Mouse (Mus musculus): ENCODE measurements around the gene Spout1. TPM values are rescaled to one million over a fixed set of nuclear protein-coding genes. Genes with fewer than 3 reads are reported as not detected.

Spout1 gene
- polyA plus RNA-seq, 1 experiment, result 28.7 TPM

DNA sequence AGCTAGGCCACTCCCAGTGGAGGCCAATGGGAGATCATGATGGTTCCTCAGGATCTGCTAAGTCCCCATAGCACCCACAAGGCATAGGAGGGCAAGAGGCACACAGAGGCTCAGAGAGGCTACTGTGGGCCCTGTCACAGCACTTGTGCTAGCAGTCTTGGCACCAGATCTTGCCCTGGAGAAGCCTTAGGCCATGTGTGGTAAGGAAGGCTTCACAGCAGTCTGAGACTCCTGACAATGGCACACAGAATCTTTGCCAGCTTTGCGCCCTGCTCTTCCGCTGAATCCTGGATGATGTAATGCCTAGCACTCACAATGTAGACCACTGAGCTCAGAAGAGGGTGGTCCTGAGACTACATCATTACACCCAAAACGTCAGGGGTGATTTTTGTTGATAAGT, 16.4 kb upstream of the Spout1 start:
- no peak for TF ChIP-seq MYOD1 (IDR thresholded peaks at IDR 0.05; ENCODE audit: control insufficient read depth in 1 of 3, insufficient read length in 2 of 3, low read depth in 2 of 3)
- no peak for TF ChIP-seq TCF12 (IDR thresholded peaks at IDR 0.05; ENCODE audit: insufficient read depth, poor library complexity, severe bottlenecking)
- no peak for TF ChIP-seq USF1 (IDR thresholded peaks at IDR 0.05; ENCODE audit: low read depth)
- TF ChIP-seq REST (IDR thresholded peaks at IDR 0.05; ENCODE audit: insufficient read depth, insufficient read length), result no peak
- no peak for TF ChIP-seq MYOG (IDR thresholded peaks at IDR 0.05; ENCODE audit: control insufficient read depth in 1 of 3, insufficient read depth in 1 of 3, insufficient read length in 2 of 3, low read depth in 2 of 3)
- no peak for TF ChIP-seq CEBPB (IDR thresholded peaks at IDR 0.05; ENCODE audit: insufficient read depth, poor library complexity, severe bottlenecking)
- no peak for TF ChIP-seq MAX (IDR thresholded peaks at IDR 0.05; ENCODE audit: low read depth)
- no peak for TF ChIP-seq E2F4 (IDR thresholded peaks at IDR 0.05; ENCODE audit: insufficient read depth)
- TF ChIP-seq SRF (IDR thresholded peaks at IDR 0.05; ENCODE audit: control insufficient read depth, insufficient read length, low read depth), result no peak
- no peak for TF ChIP-seq POLR2A (IDR thresholded peaks at IDR 0.05; ENCODE audit: insufficient read length, low read depth)
- TF ChIP-seq POLR2AphosphoS2 (IDR thresholded peaks at IDR 0.05; ENCODE audit: insufficient read length, low read depth), result no peak
- no peak for TF ChIP-seq TCF3 (IDR thresholded peaks at IDR 0.05; ENCODE audit: insufficient read length, low read depth)
- H3K79me2 ChIP-seq (ENCODE audit: control insufficient read depth, insufficient read depth), result no peaks in the 10 kb centered on the region
- H3K27me3 ChIP-seq (ENCODE audit: control insufficient read depth, insufficient read depth, insufficient read length), result no peaks in the 10 kb centered on the region
- H3ac ChIP-seq (ENCODE audit: control insufficient read depth, insufficient read length), result no peak overlapping the region
- H3K4me3 ChIP-seq, result no peak overlapping the region
- H3K36me3 ChIP-seq (ENCODE audit: control insufficient read depth, insufficient read depth), result no peaks in the 10 kb centered on the region
- H3K4me2 ChIP-seq (ENCODE audit: low read depth), result no peak overlapping the region

DNA sequence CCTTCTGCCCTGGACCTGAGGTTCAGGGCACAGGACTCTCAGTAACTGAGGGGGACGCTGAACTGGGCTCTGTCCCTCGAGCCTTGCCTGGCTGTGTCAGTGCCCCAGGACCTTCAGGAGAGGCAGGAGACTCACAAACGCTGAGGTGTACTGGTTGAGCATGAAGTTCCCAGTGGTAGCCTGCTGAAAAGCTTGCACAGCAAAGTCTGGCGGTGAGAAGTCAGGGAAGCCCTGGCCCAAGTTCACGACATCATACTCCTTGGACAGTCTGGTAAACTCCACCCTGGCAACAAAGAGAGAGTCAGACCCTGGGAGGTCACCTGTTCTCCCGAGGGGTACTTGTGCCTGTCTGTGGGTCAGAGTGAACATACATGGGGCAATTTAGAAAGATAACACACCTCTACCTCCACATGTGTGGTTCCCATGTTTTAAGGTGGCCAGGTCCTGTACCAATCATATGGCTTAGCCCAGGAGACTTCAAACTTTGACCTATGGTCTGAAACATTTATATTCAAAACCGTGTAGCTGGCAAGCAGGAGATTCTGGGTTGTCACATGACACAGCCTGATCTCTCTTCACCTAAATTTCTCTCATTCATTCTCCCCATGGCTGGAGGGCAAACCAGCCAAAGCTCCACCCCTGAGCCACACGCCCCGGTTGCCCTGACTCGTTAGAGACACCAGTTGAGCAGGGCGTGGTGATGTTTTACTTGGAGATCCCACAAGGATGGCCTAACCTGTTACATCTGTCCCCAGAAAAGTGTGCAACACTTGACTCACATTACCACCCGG, 13.7 kb upstream of the Spout1 start:
- H3K4me2 ChIP-seq (ENCODE audit: low read depth), result no peak overlapping the region
- H3ac ChIP-seq (ENCODE audit: control insufficient read depth, insufficient read length), result no peak overlapping the region
- TF ChIP-seq TCF3 (IDR thresholded peaks at IDR 0.05; ENCODE audit: insufficient read length, low read depth), result no peak
- TF ChIP-seq CEBPB (IDR thresholded peaks at IDR 0.05; ENCODE audit: insufficient read depth, poor library complexity, severe bottlenecking), result no peak
- no peak for TF ChIP-seq SRF (IDR thresholded peaks at IDR 0.05; ENCODE audit: control insufficient read depth, insufficient read length, low read depth)
- TF ChIP-seq POLR2A (IDR thresholded peaks at IDR 0.05; ENCODE audit: insufficient read length, low read depth), result no peak
- no peak for TF ChIP-seq MYOG (IDR thresholded peaks at IDR 0.05; ENCODE audit: control insufficient read depth in 1 of 3, insufficient read depth in 1 of 3, insufficient read length in 2 of 3, low read depth in 2 of 3)
- no peak for TF ChIP-seq TCF12 (IDR thresholded peaks at IDR 0.05; ENCODE audit: insufficient read depth, poor library complexity, severe bottlenecking)
- TF ChIP-seq MAX (IDR thresholded peaks at IDR 0.05; ENCODE audit: low read depth), result no peak
- TF ChIP-seq POLR2AphosphoS2 (IDR thresholded peaks at IDR 0.05; ENCODE audit: insufficient read length, low read depth), result no peak
- TF ChIP-seq REST (IDR thresholded peaks at IDR 0.05; ENCODE audit: insufficient read depth, insufficient read length), result no peak
- no peak for TF ChIP-seq MYOD1 (IDR thresholded peaks at IDR 0.05; ENCODE audit: control insufficient read depth in 1 of 3, insufficient read length in 2 of 3, low read depth in 2 of 3)
- TF ChIP-seq USF1 (IDR thresholded peaks at IDR 0.05; ENCODE audit: low read depth), result no peak
- no peak for TF ChIP-seq E2F4 (IDR thresholded peaks at IDR 0.05; ENCODE audit: insufficient read depth)
- no peaks in the 10 kb centered on the region for H3K27me3 ChIP-seq (ENCODE audit: control insufficient read depth, insufficient read depth, insufficient read length)
- H3K79me2 ChIP-seq (ENCODE audit: control insufficient read depth, insufficient read depth), result no peaks in the 10 kb centered on the region
- H3K36me3 ChIP-seq (ENCODE audit: control insufficient read depth, insufficient read depth), result no peaks in the 10 kb centered on the region
- H3K4me3 ChIP-seq, result no peak overlapping the region

DNA sequence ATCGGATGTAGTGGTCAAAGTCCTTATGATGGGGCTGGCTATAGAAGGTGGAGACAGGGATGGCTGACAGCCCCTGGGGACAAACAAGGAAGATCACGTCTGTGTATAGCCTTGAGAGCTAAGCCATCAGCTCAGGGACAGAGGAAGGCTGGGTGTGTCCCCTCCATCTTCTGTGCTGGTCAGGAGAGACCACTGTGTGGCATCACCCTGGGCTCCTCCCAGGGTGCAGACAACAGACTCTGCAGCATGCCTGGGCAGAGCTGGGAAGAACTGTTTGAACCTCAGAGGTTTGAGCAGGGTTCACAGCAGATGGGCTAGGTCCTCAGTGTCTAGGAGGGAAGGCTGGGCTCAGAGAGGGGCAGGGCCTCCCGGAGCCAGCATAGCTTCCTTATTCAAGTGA, 7.4 kb upstream of the Spout1 start:
- Histone ChIP-seq H3ac (ENCODE audit: control insufficient read depth, insufficient read length) (no peak overlapping the region), H3K27me3 (ENCODE audit: control insufficient read depth, insufficient read depth, insufficient read length) (no peaks in the 10 kb centered on the region), H3K79me2 (ENCODE audit: control insufficient read depth, insufficient read depth) (no peaks in the 10 kb centered on the region), H3K4me3 (no peak overlapping the region), H3K36me3 (ENCODE audit: control insufficient read depth, insufficient read depth) (no peaks in the 10 kb centered on the region), H3K4me2 (ENCODE audit: low read depth) (no peak overlapping the region)
- no peak for TF ChIP-seq TCF3 (IDR thresholded peaks at IDR 0.05; ENCODE audit: insufficient read length, low read depth)
- TF ChIP-seq POLR2AphosphoS2 (IDR thresholded peaks at IDR 0.05; ENCODE audit: insufficient read length, low read depth), result no peak
- TF ChIP-seq POLR2A (IDR thresholded peaks at IDR 0.05; ENCODE audit: insufficient read length, low read depth), result no peak
- TF ChIP-seq CEBPB (IDR thresholded peaks at IDR 0.05; ENCODE audit: insufficient read depth, poor library complexity, severe bottlenecking), result no peak
- TF ChIP-seq MYOG (IDR thresholded peaks at IDR 0.05; ENCODE audit: control insufficient read depth in 1 of 3, insufficient read depth in 1 of 3, insufficient read length in 2 of 3, low read depth in 2 of 3), result no peak
- TF ChIP-seq REST (IDR thresholded peaks at IDR 0.05; ENCODE audit: insufficient read depth, insufficient read length), result no peak
- TF ChIP-seq MYOD1 (IDR thresholded peaks at IDR 0.05; ENCODE audit: control insufficient read depth in 1 of 3, insufficient read length in 2 of 3, low read depth in 2 of 3), result no peak
- no peak for TF ChIP-seq USF1 (IDR thresholded peaks at IDR 0.05; ENCODE audit: low read depth)
- no peak for TF ChIP-seq MAX (IDR thresholded peaks at IDR 0.05; ENCODE audit: low read depth)
- TF ChIP-seq TCF12 (IDR thresholded peaks at IDR 0.05; ENCODE audit: insufficient read depth, poor library complexity, severe bottlenecking), result no peak
- no peak for TF ChIP-seq SRF (IDR thresholded peaks at IDR 0.05; ENCODE audit: control insufficient read depth, insufficient read length, low read depth)
- no peak for TF ChIP-seq E2F4 (IDR thresholded peaks at IDR 0.05; ENCODE audit: insufficient read depth)

DNA sequence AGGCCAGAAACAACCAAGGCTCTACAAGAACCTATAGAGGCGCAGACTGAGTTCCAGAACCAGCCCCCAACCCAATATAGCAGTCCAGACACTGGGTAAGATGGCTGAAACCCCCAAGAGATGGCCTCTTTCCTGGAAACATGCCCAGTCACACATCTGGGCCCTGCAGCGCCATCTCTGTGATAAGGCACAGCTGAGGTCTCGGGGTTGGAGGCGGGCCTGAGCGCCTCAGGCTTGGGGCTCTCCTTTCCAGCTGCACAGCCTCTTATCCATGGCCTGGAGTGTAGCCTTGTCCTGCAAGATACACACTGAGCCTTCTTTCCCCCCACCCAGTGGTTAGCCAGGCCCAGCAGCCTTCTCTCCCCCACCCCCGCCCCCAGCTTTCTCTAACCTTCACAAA, 7.0 kb upstream of the Spout1 start:
- H3K4me2 ChIP-seq (ENCODE audit: low read depth), result no peak overlapping the region
- no peaks in the 10 kb centered on the region for H3K27me3 ChIP-seq (ENCODE audit: control insufficient read depth, insufficient read depth, insufficient read length)
- H3K36me3 ChIP-seq (ENCODE audit: control insufficient read depth, insufficient read depth), result no peaks in the 10 kb centered on the region
- H3K79me2 ChIP-seq (ENCODE audit: control insufficient read depth, insufficient read depth), result no peaks in the 10 kb centered on the region
- H3K4me3 ChIP-seq, result no peak overlapping the region
- TF ChIP-seq TCF12 (IDR thresholded peaks at IDR 0.05; ENCODE audit: insufficient read depth, poor library complexity, severe bottlenecking) (no peak), POLR2AphosphoS2 (IDR thresholded peaks at IDR 0.05; ENCODE audit: insufficient read length, low read depth) (no peak), TCF3 (IDR thresholded peaks at IDR 0.05; ENCODE audit: insufficient read length, low read depth) (no peak)
- no peak overlapping the region for H3ac ChIP-seq (ENCODE audit: control insufficient read depth, insufficient read length)

All from myocyte (in vitro differentiated cells).